Mouse (Mus musculus) limb, embryonic 14.5 days (tissue): ENCODE results near the gene Elof1. TPM values are rescaled to one million over a fixed set of nuclear protein-coding genes. Genes with fewer than 3 reads are reported as not detected.
"Not testable (repeated sequence)": the region's sequence is repeated elsewhere in the genome, so short reads cannot be mapped to it uniquely, and the experiment has no call there.

ENCODE experiments used
- ATAC-seq: fragments of 200-750 bp; cut with Nextera tagmentation; 2 replicates; pipeline ENCODE4 v1.8.0; 2017; ENCODE audit warnings: low read depth, moderate number of reproducible peaks, moderate TSS enrichment; ENCODE audit not compliant: low FRiP score
- DNase-seq: peaks from one replicate; pipeline ENCODE4 v3.0.0-alpha.2; 2015; ENCODE audit warnings: low spot score
- H3K27ac ChIP-seq: fragments of 300-500 bp; sonication (generic); replicated peaks from 2 replicates; pipeline ENCODE4 v1.5.1; 2014; ENCODE audit warnings: low read depth, mild to moderate bottlenecking, low read length, moderate library complexity, mixed read lengths
- H3K27me3 ChIP-seq: fragments of 300-500 bp; sonication (generic); 2 replicates; pipeline ENCODE4 v1.6.1; 2014; ENCODE audit warnings: low read length, mixed read lengths; ENCODE audit not compliant: control insufficient read depth, insufficient read depth
- H3K36me3 ChIP-seq: fragments of 300-500 bp; sonication (generic); 2 replicates; pipeline ENCODE4 v1.6.1; 2014; ENCODE audit warnings: mild to moderate bottlenecking, low read length, moderate library complexity, mixed read lengths; ENCODE audit not compliant: control insufficient read depth, insufficient read depth
- H3K4me1 ChIP-seq: fragments of 300-500 bp; sonication (generic); 2 replicates; pipeline ENCODE4 v1.6.1; 2014; ENCODE audit warnings: antibody characterized with exemption, low read length, mixed read lengths; ENCODE audit not compliant: control insufficient read depth, insufficient read depth
- H3K4me2 ChIP-seq: fragments of 300-500 bp; sonication (generic); replicated peaks from 2 replicates; pipeline ENCODE4 v1.6.1; 2014; ENCODE audit warnings: low read depth, mild to moderate bottlenecking, low read length, moderate library complexity; ENCODE audit not compliant: severe bottlenecking
- H3K4me3 ChIP-seq: fragments of 300-500 bp; sonication (generic); replicated peaks from 2 replicates; pipeline ENCODE4 v1.5.1; 2014; ENCODE audit warnings: low read length
- H3K9ac ChIP-seq: fragments of 300-500 bp; sonication (generic); 2 replicates; pipeline ENCODE4 v1.6.1; 2014; ENCODE audit warnings: mild to moderate bottlenecking, low read depth, low read length, moderate library complexity; ENCODE audit not compliant: severe bottlenecking
- H3K9me3 ChIP-seq: fragments of 300-500 bp; sonication (generic); 2 replicates; pipeline ENCODE4 v1.6.1; 2016; ENCODE audit warnings: low read length; ENCODE audit not compliant: control insufficient read depth
- POLR2A ChIP-seq: fragments of 200-500 bp; IDR thresholded peaks from 2 replicates; pipeline ENCODE4 v1.8.0; 2012; ENCODE audit warnings: inconsistent platforms, mild to moderate bottlenecking, moderate library complexity, borderline replicate concordance; ENCODE audit not compliant: insufficient read depth, insufficient read length; ENCODE audit errors: extremely low read depth
- WGBS: fragments of 180-500 bp; shearing (Covaris S2); extraction: QIAGEN DNeasy Blood & Tissue Kit; methylation state at CpG from one replicate; pipeline ENCODE4 v1.1.7; 2014; 5-methylcytosine and 5-hydroxymethylcytosine counted together
- polyA plus RNA-seq, 2 experiments: library from polyadenylated mRNA; depleted of rRNA in 1 of 2; stranded (reverse) in 1 of 2; unstranded in 1 of 2; fragments of >200 nt; fragmentation: Nextera tagmentation in 1 of 2; extraction: Ambion mirVana in 1 of 2; gene quantifications; 2 replicates each; pipeline versions ENCODE4 v1.2.1 to v1.2.3; 2012 to 2014

Elof1 gene
- polyA plus RNA-seq, 2 experiments, result 145 to 206 TPM

GRCm38 (mm10) chr9:22153810-22154209 is 36.8 kb upstream of the Elof1 start:
- no peak for TF ChIP-seq POLR2A
- WGBS, result 87% methylated on average over 3 of the region's 3 CpGs
- Histone ChIP-seq H3K36me3 (peaks cover 8% of the 10 kb centered on the region; the same call in 1 of the 2 replicates), H3K4me3 (no peak overlapping the region), H3K4me1 (peaks cover 6% of the 10 kb centered on the region), H3K4me2 (no peak overlapping the region), H3K27me3 (no peaks in the 10 kb centered on the region), H3K9ac (no peak overlapping the region), H3K27ac (no peak overlapping the region), H3K9me3 (no peaks in the 10 kb centered on the region)
- ATAC-seq (no peak), DNase-seq (no peak)

- Histone ChIP-seq H3K4me2 (no peak overlapping the region), H3K27ac (no peak overlapping the region), H3K9ac (no peak overlapping the region), H3K4me1 (no peaks in the 10 kb centered on the region), H3K36me3 (no peaks in the 10 kb centered on the region), H3K9me3 (no peaks in the 10 kb centered on the region), H3K4me3 (no peak overlapping the region), H3K27me3 (no peaks in the 10 kb centered on the region)
- 94% methylated on average over 2 of the region's 2 CpGs for WGBS
- no peak for DNase-seq
- ATAC-seq, result no peak
- TF ChIP-seq POLR2A, result no peak
These were observed 34.0 kb upstream of the Elof1 start for GRCm38 (mm10) chr9:22150946-22151345.

- not testable (repeated sequence) for H3K9me3 ChIP-seq, ATAC-seq, DNase-seq, H3K4me1 ChIP-seq, H3K27ac ChIP-seq, H3K9ac ChIP-seq, H3K4me2 ChIP-seq, H3K36me3 ChIP-seq, H3K27me3 ChIP-seq, H3K4me3 ChIP-seq
- whole genome bisulfite sequencing, result 85% methylated on average over 7 of the region's 7 CpGs
These were observed 33.3 kb upstream of the Elof1 start for GRCm38 (mm10) chr9:22150249-22150693.

- Histone ChIP-seq H3K4me1 (no peaks in the 10 kb centered on the region), H3K9ac (no peak overlapping the region), H3K27me3 (no peaks in the 10 kb centered on the region), H3K4me2 (no peak overlapping the region), H3K36me3 (no peaks in the 10 kb centered on the region), H3K9me3 (no peaks in the 10 kb centered on the region), H3K4me3 (no peak overlapping the region), H3K27ac (no peak overlapping the region)
- WGBS, result 75% methylated on average over 20 of the region's 20 CpGs
- ATAC-seq (no peak), DNase-seq (no peak)
- no peak for TF ChIP-seq POLR2A
These were observed 32.7 kb upstream of the Elof1 start for GRCm38 (mm10) chr9:22149426-22150248.

- H3K4me2 ChIP-seq, result no peak overlapping the region
- H3K27me3 ChIP-seq, result no peaks in the 10 kb centered on the region
- no peak for DNase-seq
- H3K4me1 ChIP-seq, result no peaks in the 10 kb centered on the region
- no peak for TF ChIP-seq POLR2A
- no peak overlapping the region for H3K4me3 ChIP-seq
- 89% methylated on average over 7 of the region's 8 CpGs for WGBS
- no peaks in the 10 kb centered on the region for H3K9me3 ChIP-seq
- no peak for ATAC-seq
- H3K36me3 ChIP-seq, result no peaks in the 10 kb centered on the region
- no peak overlapping the region for H3K27ac ChIP-seq
- no peak overlapping the region for H3K9ac ChIP-seq
These were observed 27.5 kb upstream of the Elof1 start for GRCm38 (mm10) chr9:22144304-22144965.
